Mouse (Mus musculus) embryo, embryonic 11 days (tissue): ENCODE results near the gene Arl3.
"Not testable (repeated sequence)": the region's sequence is repeated elsewhere in the genome, so short reads cannot be mapped to it uniquely, and the experiment has no call there.

Experiments
- DNase-seq: peaks from one replicate; pipeline ENCODE4 v3.0.0-alpha.2; 2015

Arl3 gene

DNA sequence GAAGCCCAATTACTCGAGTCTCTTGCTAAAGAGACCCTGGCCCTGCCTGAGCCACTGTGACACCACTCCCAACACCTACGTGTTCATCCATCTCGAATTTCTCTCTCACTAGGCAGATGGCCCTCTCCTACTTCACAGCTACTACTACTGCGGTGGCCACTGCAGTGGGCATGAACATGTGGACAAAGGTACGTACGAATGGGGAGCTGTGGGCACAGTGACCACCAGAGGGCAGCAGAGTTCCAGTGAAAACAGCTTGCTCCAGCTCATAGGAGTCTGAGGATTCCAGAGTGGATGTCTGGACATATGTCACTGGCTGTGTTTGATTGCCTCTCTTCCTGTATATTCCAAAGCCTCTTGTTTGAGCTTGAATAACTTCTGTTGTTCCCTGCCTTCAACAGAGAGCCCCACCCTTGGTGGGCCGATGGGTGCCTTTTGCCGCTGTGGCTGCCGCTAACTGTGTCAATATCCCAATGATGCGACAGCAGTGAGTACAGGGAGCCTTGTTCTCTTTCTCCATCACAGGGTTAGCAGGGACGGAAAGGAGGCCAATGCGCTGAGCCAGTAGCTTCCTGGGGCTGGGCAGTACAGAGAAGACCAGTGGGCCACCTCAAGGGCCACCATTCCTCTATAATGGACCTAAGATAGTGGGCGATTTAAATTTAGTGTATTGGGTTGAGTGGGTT, 15.0 kb upstream of the Arl3 start:
- peak; percentile 86 for DNase-seq

DNA sequence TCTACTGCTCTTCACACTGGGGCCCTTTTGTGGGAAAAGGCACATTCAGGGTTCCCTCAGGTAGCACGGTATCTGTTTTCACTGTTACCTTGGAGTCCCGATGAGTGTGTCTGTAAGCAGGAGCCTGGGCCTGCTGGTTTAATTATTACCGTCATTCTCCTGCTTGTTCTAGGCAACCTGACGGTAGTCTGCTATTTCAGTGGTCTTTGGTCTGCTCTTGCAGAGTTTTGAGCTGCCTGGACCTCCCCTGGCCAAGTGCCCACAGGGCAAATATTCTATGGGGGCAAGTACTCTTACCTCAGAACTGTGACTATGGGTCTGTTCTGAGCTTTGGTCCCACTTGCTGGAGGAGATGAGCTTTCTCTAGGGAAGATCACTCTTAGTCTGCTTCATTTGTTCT, 2.2 kb upstream of the Arl3 start:
- DNase-seq: no peak

DNA sequence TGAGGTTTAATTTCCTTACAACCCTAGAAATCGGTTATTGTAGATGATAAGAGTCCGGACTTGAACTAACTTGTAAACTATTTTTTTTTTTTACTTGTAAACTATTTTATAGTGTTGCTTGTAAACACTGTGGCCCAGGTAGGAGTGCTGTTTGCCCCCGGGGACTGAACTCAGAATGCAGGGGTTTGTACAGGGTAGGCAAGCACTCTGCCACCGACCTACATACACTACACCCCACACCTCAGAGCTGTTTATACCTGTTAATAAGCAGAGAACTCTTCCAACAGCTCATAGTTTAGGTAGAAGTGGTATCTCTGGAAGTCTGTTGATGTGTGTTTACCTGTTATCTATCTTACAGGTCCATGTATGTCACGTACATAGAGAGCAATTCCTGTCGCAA, 992 bp upstream of the Arl3 start:
- DNase-seq: no peak

DNA sequence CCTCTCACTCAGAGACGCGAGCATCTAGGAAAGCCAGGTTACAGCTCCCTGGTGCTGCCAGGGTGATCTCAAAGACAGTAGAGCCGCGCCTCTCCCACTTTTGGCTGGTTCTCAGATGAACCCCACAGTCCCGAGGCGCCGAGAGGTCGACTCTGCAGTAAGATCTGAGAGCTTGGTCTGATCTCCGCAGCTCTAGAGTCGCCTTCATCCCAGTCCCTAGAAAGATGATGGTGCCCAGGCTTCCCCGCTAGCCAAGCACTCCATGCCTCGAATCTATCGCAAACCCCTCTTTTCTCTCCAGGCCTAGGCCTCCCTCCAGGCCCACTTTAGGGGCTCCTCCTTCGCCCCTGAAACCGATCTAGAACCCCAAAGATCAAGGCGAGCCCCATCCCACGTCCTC, 450 bp downstream of the Arl3 start:
- no peak for DNase-seq

DNA sequence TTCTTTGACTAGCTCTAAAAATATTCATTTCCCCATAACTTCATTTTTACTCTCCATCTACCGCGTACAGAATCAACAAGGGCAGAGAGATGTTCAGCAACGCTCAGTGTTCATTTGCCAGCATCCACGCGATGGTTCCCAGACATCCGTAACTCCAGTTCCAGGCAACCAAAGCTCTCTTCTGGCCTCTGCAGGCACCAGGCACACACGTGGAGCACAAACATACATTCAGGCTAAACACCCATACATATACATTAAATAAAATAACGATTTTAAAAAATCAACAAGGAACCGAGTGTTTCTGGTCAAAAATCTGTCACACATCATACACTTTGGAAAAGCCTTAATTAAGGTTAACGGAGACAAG, 1.1 kb downstream of the Arl3 start:
- DNase-seq: peak; percentile 44

DNA sequence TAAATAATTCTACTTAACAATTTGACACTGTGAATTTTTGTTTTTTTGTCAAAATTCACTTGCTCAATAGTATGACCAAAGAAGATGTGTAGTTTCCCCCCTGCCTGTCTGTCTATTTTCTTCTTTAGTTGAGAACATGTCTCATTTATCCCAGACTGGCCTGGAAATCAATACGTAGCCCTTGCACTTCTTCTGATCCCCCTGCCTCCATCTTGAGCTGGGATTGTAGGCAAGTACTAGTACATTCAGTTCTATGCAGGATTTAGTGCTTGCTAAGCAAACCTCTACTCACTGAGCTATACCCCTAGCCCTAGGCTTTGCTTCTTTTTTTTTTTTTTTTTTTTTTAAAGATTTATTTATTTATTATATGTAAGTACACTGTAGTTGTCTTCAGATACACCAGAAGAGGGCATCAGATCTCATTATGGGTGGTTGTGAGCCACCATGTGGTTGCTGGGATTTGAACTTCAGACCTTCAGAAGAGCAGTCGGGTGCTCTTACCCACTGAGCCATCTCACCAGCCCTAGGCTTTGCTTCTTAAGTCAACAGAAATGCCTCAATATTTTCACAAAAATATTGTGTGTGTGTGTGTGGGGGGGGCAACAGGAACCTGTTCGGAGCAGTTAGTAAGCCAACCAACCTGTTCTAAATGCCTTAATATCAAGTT, 1.7 kb downstream of the Arl3 start:
- not testable (repeated sequence) for DNase-seq

DNA sequence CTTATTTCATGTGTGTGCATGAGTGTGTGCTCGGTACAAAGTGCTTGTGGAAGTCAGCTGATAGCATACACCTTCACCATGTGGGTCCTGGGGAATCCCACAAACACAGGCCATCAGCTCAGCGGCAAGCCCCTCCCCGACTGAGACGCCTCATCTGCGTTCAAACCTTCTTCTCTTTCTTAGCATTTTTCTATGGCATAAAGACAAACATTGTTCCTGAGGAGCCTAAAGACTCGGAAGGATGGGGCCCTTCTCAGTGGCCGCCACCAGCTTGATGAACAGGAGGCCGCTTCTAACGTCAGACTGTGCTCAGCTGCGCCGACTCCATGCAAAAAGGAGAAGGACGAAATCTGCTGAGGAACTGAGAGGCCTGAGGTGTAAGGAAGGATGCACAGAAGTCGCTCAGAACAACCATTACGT, 8.9 kb downstream of the Arl3 start:
- no peak for DNase-seq

DNA sequence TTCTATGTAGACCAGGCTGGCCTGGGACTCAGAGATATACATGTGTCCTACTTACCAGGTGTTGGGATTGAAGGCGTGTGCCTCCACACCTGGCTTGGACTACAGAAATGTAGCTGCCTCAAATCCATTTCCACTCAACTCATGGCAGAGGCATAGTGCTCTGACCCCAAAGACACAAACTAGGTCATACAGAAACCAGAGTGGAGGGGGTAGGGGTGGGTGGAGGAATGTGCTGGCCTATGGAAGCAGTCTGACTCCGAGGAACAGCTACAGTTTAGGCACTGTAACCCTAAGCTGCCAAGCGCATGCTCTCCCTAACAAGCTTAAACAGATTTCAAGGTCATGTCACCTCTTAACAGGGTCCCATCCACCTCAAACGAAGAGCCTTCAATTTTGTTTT, 9.4 kb downstream of the Arl3 start:
- DNase-seq: no peak

DNA sequence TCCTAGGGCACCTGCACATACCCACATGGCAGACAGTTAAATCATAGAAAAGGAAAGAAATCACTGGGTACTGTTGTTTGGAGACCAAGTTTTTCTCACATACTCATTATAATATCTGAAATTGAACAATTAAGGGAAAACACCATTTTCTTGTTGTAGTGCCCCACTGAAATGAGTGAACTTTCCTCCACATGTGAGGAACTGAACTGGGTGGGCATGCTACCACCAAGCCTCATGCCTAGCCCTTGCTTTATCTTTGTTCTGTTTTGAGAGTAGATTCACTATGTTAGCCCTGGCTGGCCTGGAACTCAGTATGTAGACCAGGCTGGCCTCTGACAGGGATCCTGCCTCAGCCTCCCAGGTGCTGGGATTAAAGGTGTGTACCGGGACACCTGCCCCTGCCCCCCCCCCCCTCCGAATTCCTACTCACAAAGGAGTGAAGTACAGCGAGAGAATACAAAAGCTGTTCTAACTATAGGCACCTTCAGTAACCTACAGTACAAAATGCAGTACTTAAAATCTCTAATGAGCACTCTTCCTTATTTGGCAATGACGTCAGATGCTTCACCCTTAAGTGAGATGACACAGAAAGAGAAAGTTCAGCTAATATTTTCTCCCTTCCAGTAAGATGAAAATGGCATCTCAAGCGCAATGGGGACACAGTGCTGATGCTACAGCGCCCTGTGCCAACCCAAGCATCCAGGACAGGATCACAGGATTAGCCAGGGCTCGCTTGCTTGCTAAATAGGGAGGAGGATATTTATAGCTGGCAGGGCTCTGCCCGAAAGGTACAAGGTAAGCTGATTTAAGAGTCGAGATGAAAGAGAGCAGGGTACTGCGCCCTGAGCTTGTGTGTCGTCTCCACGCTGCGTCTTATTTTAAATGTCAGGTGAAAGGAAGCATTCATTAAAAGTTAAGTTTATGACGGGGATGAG, 10.2 kb downstream of the Arl3 start:
- DNase-seq: no peak

DNA sequence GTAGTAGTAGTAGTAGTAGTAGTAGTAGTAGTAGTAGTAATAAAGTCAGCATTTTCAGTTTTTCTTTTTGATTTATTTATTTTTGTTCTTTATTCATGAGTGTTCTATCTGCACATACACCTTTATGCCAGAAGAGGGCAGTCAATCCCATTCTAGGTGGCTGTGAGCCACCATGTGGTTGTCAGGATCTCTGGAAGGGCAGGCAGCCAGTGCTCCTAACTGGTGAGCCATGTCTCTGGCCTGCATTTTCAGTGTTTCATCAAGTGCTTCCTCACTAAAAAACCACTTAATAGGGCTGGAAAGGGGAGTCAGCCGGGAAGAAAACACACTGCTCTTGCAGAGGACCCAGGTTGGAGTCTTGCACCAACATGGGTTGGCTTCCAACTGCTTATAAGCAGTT, 10.9 kb downstream of the Arl3 start:
- peak; percentile 72 for DNase-seq

DNA sequence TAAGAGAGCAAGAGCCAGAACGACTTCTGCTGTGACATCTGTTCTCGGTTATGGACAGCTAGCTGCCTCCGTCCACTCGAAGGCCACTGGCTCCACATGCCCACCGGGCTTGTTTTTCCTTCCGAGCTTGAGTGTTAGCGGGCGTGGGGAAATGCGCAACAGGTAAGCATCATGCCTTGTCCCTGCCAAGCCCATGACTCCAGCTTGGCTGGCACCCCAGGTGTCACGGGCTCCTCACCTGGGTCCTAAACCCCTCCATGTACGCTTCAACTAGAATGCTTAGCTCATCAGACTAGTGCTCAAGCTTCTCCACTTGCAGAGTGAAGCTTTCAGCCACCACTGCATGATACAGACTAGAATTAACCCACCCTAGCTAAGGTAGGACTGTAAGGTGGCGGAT, 14.4 kb downstream of the Arl3 start:
- no peak for DNase-seq

DNA sequence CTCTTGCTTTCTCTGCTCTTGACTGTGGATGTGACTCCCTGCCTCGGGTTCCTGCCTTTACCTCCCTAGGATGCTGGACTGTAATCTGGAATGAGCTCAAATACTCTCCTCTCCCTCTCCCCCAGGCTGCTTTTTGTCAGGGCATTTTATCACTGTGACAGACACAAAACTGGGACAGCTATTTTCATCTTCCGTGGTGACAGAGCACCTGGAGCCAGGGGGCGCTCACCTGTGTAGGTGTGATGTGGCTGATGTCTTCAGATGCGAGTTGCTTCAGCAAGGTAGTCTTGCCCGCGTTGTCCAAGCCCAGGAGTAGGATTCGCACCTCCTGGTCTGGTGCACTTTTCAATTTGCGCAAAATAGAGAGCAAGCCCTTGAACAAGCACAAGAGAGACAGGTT, 15.0 kb downstream of the Arl3 start:
- DNase-seq: no peak

DNA sequence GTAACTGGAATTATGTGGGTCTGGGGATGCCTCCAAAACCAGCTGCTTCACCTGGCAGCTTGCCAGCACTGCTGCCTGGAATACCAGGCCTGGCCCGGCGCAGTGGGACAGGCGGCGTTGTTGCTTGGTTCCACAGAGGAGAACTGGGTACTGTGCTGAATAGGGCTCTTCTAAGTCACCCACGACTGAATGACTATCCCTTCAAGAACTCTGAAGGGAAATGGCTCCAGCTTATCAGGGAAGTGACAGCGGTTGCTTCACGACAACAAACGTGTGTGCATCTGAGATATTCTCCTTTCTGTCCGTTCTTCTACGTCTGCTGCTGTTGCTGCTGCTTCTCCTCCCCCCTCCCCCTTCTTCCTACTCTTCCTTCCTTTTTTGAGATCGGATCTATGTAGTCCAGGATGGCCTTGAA, 19.4 kb downstream of the Arl3 start:
- DNase-seq: no peak

DNA sequence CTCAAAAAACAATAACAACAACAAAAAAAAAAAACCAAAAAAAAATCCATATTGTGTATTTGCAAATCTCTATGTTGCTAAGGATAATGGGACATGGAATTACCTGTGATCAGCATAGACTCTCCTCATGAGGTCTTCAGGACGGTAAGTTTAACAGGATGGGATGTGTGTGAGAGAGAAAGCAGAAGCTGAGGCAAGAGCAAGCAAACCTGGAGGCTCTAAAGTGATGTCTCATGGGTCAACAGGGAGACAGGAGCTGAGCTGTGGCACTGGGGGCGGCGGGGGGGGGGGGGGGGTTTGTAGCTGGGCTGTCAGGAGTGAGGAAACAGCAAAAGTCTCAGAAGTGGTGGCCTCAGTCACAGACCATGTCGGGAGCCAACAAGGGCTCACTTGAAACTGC, 20.5 kb downstream of the Arl3 start:
- DNase-seq: no peak

DNA sequence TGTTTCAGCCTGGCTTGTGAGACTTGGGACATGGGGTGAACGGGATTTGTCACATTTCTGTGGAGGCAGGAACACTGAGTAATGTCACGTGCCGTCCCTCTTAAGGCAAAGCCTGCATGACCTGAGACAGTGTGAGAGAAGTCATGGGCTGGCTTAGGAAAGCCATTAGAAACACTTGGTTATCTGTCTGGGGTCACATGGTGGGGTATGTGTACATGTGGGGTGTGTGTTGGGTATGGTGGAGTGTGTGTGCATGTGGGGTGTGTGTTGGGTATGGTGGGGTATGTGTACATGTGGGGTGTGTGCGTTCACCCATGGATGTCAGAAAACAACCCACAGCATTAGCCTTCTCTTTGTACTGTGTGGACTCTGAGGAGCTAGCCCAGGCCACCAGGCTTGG, 22.6 kb downstream of the Arl3 start:
- DNase-seq: no peak

DNA sequence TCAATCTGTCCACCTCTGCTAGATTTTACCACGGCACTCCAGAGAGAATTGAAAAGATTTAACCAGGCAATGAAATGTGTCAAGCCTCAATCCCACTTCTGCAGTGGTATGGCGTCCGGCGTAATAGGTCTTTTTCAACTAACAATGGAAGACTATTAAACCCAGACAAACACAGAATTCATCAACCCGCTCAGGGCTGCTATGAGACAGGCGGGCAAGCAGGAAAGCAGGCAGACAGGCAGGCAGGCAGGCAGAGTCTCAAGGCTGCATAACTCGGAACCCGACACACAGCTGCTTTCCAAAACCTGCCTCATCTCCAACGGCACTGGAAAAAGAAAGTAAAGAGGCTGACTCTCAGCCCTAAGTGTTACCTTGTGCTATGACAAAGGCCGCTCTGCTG, 24.9 kb downstream of the Arl3 start:
- no peak for DNase-seq

DNA sequence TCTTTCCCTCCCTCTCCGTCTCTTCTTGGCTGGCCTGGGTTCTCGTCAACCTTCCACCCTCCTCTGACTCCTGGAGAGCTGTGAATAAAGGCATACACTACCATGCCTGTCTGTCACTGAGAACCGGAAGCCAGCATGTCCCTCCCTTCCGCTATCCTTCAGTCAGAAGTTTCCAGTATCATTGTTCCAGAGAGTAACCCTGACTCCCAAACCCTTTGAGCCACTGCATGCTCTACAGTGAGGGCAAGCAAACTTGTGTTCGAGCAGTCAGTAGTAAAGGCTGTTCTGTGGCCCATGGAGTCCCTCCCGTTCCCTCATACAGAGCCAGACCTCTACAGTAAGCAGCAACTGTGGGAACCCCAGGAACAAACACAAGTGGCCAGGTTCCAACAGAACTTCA, 25.4 kb downstream of the Arl3 start:
- DNase-seq: no peak

DNA sequence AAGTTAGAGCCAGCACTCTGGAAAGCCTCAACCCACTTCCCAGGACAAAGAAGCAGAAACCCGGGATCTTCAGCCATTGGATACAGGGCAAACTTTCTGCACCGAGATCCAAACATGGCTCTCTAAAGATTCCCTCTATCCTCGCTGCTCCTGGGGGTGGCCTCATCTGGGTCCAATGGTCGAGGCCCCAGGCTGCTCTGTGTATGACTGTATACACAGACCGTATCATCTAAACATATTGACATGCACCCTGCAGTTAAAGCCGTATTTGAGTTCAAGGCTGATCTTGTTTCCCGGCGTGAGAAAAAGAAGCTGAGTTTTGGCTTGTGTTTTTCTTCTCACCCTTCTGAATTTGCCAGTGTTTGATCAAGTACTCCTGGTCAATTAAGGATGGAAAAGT, 30.2 kb downstream of the Arl3 start:
- no peak for DNase-seq

DNA sequence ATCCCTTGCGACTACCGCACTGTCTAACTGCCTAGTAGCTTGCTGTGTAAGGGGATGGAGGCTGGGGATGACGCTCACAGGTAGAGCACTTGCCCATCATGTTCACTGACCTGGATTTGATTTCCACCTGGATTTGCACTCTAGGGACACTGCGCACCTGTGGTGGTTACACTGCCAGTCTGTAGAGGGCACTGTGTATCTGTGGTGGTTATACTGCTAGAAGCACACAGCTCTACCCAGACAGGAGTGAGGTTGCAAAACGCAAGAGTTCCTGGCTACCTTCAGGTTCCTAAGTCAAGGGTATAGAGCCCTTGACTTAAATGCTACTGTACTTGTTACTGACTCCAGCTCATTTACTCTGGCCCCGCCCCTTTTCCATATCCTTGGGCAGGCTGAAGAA, 34.8 kb downstream of the Arl3 start:
- no peak for DNase-seq

DNA sequence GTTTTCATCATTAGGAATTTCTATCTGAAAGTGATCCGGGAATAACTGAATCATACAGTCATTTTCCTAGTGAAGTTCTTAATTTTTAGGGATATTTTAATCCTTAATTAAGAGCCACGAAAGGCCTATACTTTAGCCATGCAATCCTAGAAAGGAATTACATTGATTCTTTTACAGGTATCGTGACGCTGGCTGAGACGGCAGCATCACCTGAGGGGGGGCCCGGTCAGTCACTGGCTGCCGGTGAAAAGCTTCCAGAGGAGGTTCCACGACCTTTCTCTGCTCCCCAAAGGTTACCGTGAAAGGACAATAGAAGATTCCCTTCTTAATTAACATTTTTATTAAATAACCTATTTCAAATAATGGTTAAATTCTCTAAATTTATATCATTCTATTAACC, 35.6 kb downstream of the Arl3 start:
- no peak for DNase-seq

DNA sequence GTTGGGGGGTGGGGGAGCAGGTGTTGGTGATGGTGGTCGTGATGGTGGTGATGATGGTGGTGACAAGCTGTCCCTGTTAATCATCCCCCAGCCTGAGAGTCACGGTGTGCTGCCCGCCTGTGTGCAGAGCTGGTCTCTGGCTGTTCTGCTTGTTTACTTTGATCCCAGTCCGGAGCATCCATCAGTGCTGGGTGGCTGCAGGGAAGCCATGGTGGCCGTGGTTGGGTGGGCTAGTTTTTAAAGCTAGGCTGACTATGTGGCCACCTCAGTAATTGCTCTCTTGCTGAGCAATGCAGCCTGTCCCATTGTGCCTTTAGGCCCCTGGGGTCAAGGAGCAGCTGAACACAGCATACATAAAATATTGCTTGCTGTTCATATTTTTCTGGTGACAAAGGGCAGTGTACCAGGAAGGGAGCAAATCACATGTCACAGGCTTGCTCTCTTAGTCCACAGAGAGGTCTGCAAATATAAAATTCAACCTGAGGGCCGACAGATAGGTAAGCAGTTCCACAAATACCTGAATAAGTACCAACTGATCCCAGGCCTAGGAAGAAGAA, 38.4 kb downstream of the Arl3 start:
- DNase-seq: no peak

DNA sequence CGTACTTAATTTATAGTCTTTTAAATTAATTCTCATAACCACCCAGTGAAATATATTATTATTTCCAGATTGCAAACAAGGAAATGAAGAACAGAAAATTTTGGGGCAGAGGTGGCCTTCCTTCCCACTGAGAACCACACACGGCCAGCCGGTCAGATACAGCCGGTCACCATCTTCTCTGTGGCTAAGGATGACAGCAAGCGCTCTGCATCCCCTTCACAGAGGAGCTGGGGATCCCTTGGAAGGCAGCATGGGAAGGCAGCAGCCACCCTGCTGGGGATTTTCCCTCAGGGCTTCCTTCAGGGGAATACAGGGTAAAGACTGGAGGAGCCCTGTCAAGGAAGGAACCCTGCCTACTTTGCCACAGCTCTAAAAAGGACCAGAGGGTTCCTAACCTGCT, 39.5 kb downstream of the Arl3 start:
- DNase-seq: no peak

DNA sequence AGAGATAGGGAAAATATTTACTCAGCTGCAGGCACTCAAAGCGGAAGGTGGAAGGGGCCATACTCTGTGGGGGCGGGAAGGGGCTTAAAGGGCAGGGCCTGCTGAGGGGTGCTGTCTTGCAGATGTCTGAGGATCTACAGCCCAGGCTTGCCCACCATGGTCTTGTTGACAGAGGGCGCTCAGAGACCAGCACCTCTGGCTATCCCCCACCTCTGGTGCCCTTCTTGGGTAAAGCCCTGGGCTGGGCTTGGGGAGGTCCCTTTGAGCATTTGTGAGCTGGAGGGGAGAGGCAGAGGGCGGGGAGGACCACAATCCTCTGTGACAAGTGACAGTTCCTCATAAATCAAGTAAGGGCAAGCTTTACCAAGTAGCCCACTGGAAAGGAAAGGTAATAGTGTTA, 39.9 kb downstream of the Arl3 start:
- DNase-seq: no peak
